Mouse (Mus musculus) bone marrow macrophage, adult 2 months (primary cell): ENCODE measurements at regions not wholly inside any gene's neighbourhood (a gene's known extent, or its start where the extent isn't known, plus 50 kb on each side); places are given as distances from the start of the nearest gene placed in this dataset.

Experiments
- CTCF ChIP-seq: IDR thresholded peaks from 2 replicates; pipeline ENCODE4 v1.5.1; 2012; ENCODE audit warnings: low read depth, mild to moderate bottlenecking, low read length, moderate library complexity
- POLR2A ChIP-seq: IDR thresholded peaks from 2 replicates; pipeline ENCODE4 v1.6.1; 2012; ENCODE audit warnings: mild to moderate bottlenecking, low read depth, low read length, borderline replicate concordance

GRCm38 (mm10) chr7:124487326-124487725, 504.7 kb downstream of the Hs3st4 start:
- TF ChIP-seq CTCF (no peak), POLR2A (no peak)
